Mouse (Mus musculus) gastrocnemius, postnatal 25 days (tissue): ENCODE data around the gene Trp53i11. TPM values are rescaled to one million over a fixed set of nuclear protein-coding genes. Genes with fewer than 3 reads are reported as not detected.
A peak's percentile ranks its signal among the peaks of the same experiment; 100 is the strongest.

Experiments
- DNase-seq: peaks from one replicate; pipeline ENCODE4 v3.0.0; 2022
- total RNA-seq, 2 experiments: library from RNA; stranded (reverse); gene quantifications; 1 replicate in 1 of 2; 2 replicates in 1 of 2; pipeline ENCODE4 v1.2.3; 2021

Gene Trp53i11
- total RNA-seq, 2 experiments from 2014 or later = 3.5 to 7.0 TPM

DNA sequence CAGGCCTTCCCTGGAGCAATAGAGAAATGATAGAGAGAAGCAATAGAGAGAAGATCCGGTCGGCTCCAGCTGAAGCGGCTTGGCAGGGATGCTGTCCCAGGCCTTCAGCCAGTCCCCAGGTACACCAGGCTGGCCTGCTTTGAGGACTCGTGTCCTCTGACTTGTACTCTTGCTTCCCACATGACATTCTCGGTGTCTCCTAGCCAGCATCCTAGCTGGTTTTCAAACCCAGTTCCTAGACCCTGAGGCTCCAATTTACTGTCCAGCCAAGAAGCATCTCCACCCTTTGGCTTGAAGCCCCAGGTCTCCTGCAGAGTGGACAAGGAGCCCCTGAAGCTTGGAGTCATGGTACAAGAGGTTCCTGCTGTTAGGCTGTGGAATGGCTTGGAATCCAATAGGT lies 54.8 kb downstream of the Trp53i11 start:
- DNase-seq = peak; percentile 56

DNA sequence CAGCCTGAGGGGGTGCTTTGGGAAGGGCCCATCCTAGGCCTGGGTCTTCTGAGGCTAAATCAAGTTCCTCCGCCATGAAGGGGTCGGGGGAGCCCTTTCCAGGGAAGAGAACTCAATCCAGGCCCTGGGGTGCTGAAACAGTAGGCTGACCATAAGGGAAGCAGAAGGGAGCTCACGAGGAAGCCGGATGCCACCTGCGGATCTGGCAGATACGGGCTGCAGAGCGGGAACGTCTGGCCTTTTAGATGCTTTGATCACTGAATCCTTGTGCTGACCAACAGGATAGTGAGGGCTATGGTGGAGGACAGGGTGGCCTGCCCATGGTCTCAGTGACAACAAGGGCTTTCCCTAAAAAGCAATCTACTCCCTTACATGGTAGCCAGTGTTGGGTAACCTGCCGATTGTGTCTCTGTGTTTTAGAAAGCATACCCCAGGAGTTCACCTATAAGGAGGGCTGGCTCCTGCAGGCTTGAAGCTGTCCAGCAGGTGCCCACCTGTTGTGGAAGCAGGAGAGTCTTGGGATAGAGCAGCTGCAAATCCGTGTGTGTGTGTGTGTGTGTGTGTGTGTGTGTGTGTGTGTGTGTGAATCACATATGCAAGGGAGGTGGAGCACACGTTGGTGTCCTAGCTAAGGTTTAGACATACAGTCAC lies 56.2 kb downstream of the Trp53i11 start:
- no peak for DNase-seq

DNA sequence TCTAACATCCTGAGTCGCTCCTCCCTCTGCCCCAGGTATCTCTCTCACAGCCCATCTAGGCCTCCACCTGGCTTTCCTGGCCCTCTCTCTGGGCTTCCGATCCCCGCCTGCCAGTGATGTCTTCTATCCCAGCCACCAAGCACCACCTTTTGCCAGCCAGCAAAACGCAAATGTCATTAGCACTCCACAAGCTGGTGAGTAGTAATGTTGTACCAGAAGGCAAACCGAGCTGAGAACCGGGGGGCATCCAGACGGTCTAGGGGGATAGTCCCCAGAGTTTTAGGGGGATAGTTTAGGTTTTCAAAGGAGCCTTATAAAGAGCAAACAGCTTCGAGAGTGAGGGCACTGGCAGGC lies 56.7 kb downstream of the Trp53i11 start:
- DNase-seq = no peak

DNA sequence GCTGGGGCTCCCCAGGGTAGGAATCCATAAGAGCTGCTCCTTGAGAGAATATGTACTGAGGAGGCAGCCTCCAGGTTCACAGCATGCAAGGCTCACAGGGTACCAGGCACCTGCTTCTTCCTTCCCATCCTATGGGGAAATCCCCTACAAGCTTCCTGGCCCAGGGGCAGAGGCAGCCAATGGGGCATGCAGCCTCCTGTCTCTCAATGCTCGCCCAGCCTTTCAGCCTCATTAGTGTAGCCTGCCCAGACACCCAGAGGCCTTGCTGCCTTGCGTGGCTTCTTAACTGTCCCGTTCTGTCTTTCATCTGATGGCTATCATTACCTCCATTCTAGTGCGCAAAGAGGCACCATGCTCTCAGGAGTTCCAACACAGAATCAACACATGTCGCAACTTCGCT lies 61.7 kb downstream of the Trp53i11 start:
- DNase-seq = no peak

DNA sequence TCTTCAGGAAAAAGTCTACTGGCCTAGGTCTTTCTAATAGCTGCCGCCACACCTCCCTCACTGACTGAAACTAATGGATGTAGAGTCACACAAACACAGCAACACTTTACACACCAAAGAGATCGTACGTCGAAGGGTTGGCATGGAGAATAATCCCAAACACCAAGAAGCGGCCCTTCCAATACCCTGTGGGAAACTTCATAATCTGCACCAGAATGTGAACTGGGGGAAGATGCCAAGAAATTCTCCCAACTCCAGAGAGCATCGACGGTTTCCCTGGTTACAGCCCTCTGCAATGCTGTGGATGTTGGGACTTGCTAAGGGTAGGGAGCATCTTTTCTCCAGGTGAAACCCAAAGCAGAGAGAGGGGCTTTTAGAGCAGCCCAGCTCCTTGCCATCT lies 63.3 kb downstream of the Trp53i11 start:
- DNase-seq = no peak

Other genes with a start within 250 kb of the Trp53i11 start
- gene Prdm11, start 141.4 kb upstream of the Trp53i11 start, total RNA-seq = 1 to 10 TPM; 1.2 to 1.3 TPM
- gene Tspan18, start 147.0 kb downstream of the Trp53i11 start, total RNA-seq = 1 to 10 TPM; 3.8 TPM